Mouse (Mus musculus): ENCODE measurements at regions not wholly inside any gene's neighbourhood (a gene's known extent, or its start where the extent isn't known, plus 50 kb on each side); places are given as distances from the start of the nearest gene placed in this dataset.

DNA sequence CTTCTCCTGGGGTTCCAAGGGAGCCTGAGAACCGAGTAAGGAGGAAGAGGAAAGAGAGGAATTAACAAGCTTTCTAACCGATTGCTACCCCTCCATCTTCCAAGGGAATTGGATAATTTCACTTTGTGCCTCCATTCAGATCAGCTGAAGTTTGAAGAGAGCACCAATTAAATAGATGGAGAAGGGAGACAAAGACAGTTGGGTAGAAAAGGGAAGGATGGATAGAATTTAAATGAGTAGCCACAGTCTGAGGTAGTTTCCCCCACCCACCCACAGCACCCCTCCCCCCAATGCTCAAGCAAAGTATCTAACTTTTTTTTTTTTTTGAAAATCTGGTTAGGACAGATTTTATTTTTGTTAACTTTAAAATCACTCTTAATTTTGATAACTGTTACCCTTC lies 87.2 kb upstream of the Slc7a11 start:
- no peak for DNase-seq (ENCODE audit: low read depth, low spot score)

DNA sequence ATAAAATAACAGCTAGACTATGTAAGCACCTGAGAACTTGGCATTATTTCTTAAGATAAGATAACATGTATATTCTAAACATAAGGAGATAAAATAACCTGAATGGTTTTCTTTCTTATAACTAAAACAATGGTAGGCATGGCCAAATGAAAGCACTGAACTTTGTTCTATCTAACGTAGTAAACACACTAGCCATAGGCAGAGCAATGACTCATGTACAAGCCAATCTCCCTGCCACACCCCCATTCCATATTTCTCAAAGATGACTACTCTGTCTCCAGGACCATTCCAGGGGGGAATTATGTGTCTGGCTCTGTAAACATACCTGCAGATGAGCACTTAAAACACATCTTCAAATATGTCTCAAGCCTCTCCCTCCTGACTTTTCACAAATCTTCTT lies 80.6 kb upstream of the Slc7a11 start:
- no peak for DNase-seq (ENCODE audit: low read depth, low spot score)

DNA sequence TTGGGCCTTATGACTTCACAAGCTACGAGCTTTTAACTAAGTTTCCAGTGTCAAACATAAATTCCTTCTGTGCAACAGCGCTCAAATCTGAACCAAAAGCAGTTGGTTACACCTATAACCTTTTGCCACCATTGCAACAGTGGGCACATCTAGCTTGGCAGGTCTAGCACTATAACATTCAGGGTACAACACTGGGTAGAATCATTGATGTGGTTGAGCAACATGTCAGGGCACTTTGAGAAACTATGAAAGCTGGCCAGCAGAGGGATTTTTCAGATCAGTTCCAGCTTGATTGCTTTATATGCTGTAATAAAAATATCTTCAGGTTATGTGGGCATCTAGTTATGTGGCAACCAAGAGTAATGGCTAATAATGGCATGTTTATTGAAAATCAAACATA lies 63.8 kb upstream of the Slc7a11 start:
- DNase-seq (ENCODE audit: low read depth, low spot score), result no peak
